Mouse (Mus musculus) telencephalon, adult 2 months (tissue): Measurements from ENCODE around the gene Trim66.

Experiments used
- DNase-seq: peaks from one replicate; pipeline ENCODE4 v3.0.0-alpha.2; 2011; ENCODE audit warnings: low read depth, low spot score

Gene Trim66

GRCm38 (mm10) chr7:109454856-109455255 lies 53.1 kb downstream of the Trim66 start:
- DNase-seq = no peak

- no peak for DNase-seq
Observed at GRCm38 (mm10) chr7:109448060-109448459, 59.9 kb downstream of the Trim66 start.

GRCm38 (mm10) chr7:109445012-109445411 lies 62.9 kb downstream of the Trim66 start:
- DNase-seq = peak; percentile 34

- DNase-seq = no peak
Observed at GRCm38 (mm10) chr7:109442739-109443138, 65.2 kb downstream of the Trim66 start.

- no peak for DNase-seq
Observed at GRCm38 (mm10) chr7:109440697-109441269, 67.2 kb downstream of the Trim66 start.

GRCm38 (mm10) chr7:109438781-109439591 lies 68.9 kb downstream of the Trim66 start, which contains the start of gene Stk33:
Stk33 (minus strand) TSS chr7:109439081.
- no peak for DNase-seq

GRCm38 (mm10) chr7:109424422-109425159 lies 83.3 kb downstream of the Trim66 start:
- no peak for DNase-seq

- no peak for DNase-seq
Observed at GRCm38 (mm10) chr7:109422803-109423202, 85.1 kb downstream of the Trim66 start.

GRCm38 (mm10) chr7:109405491-109405890 lies 102.4 kb downstream of the Trim66 start:
- no peak for DNase-seq

GRCm38 (mm10) chr7:109399299-109399698 lies 108.6 kb downstream of the Trim66 start:
- no peak for DNase-seq
